Mouse (Mus musculus): ENCODE results near the gene Magee1. TPM values are rescaled to one million over a fixed set of nuclear protein-coding genes. Genes with fewer than 3 reads are reported as not detected.
"Not testable (repeated sequence)": the region's sequence is repeated elsewhere in the genome, so short reads cannot be mapped to it uniquely, and the experiment has no call there.

The Magee1 gene
- 1 to 10 TPM in 2 of 4 experiments, under 1 TPM in 2; 0.58 to 1.5 (median 1.0) TPM for total RNA-seq (2022)

GRCm38 (mm10) chrX:105120275-105121226 is at the start of gene Magee1:
TSS of gene Magee1 (plus strand) at chrX:105120378.
- DNase-seq (ENCODE audit: low spot score in 2 of 2) = peak; percentile 16 to 48

GRCm38 (mm10) chrX:105079151-105079550 is 41.0 kb upstream of the Magee1 start:
- DNase-seq (ENCODE audit: low spot score in 2 of 2) = no peak

- DNase-seq (ENCODE audit: low spot score in 2 of 2) = peak; percentile 66 to 90
Observed at GRCm38 (mm10) chrX:105079615-105080092, 40.5 kb upstream of the Magee1 start, which contains the start of gene Pbdc1. TSS of gene Pbdc1 (plus strand) at chrX:105079756.

- DNase-seq (ENCODE audit: low spot score in 2 of 2) = no peak
Observed at GRCm38 (mm10) chrX:105080096-105080495, 40.1 kb upstream of the Magee1 start.

- DNase-seq (ENCODE audit: low spot score in 2 of 2) = not testable (repeated sequence)
Observed at GRCm38 (mm10) chrX:105083013-105083412, 37.2 kb upstream of the Magee1 start.

GRCm38 (mm10) chrX:105104175-105104574 is 16.0 kb upstream of the Magee1 start:
- no peak for DNase-seq (ENCODE audit: low spot score in 2 of 2)

- DNase-seq (ENCODE audit: low spot score in 2 of 2) = no peak
Observed at GRCm38 (mm10) chrX:105114994-105115393, 5.2 kb upstream of the Magee1 start.

GRCm38 (mm10) chrX:105121227-105121865 is 1.2 kb downstream of the Magee1 start:
- DNase-seq (ENCODE audit: low spot score in 2 of 2) = peak; percentile 17 to 28

- DNase-seq (ENCODE audit: low spot score in 2 of 2) = no peak
Observed at GRCm38 (mm10) chrX:105124903-105125302, 4.7 kb downstream of the Magee1 start.

GRCm38 (mm10) chrX:105151872-105152461 is 31.8 kb downstream of the Magee1 start:
- no peak for DNase-seq (ENCODE audit: low spot score in 2 of 2)

- not testable (repeated sequence) for DNase-seq (ENCODE audit: low spot score in 2 of 2)
Observed at GRCm38 (mm10) chrX:105165007-105165406, 44.8 kb downstream of the Magee1 start.

- DNase-seq (ENCODE audit: low spot score in 2 of 2) = no peak
Observed at GRCm38 (mm10) chrX:105167217-105167616, 47.0 kb downstream of the Magee1 start.

Other genes starting within 250 kb of the Magee1 start
- 1 to 10 TPM; 7.2 to 8.2 (median 7.9) TPM for gene Pbdc1, start 40.6 kb upstream of the Magee1 start, total RNA-seq (2022)